Mouse (Mus musculus) kidney, postnatal 25 days (tissue): Measurements from ENCODE around the gene Plekho2.

Experiments
- DNase-seq, 2 experiments: peaks; one replicate each; pipeline ENCODE4 v3.0.0; 2021; ENCODE audit warnings: mixed read lengths in 2 of 2

Gene Plekho2

GRCm38 (mm10) chr9:65552711-65553110, 27.1 kb downstream of the Plekho2 start:
- no peak for DNase-seq

- DNase-seq: peak in 1 of 2 experiments; percentile 72
Measured at GRCm38 (mm10) chr9:65552141-65552540, 27.7 kb downstream of the Plekho2 start.

DNA sequence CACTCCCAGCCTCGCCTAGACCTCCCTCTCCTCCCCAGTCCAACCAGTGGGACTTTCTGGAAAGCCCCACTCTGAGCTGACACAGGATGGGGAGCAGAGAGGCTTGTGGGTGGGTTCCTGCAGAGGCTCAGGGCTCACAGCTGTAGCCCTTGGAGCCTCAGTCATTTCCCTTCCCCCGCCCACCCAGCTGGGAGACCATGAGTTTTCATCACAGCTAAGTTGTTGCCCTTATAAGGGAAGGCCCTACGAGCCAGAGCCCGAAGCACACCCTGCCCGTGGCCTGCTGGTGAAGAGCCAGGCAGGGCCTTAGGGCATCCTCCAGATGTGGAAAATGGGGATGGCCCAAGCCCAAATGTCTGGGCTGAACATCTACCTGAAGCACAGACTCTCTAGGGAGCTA, 28.8 kb downstream of the Plekho2 start:
- peak; percentile 72 to 87 for DNase-seq

- no peak for DNase-seq
Measured at GRCm38 (mm10) chr9:65550079-65550831, 29.6 kb downstream of the Plekho2 start.

DNA sequence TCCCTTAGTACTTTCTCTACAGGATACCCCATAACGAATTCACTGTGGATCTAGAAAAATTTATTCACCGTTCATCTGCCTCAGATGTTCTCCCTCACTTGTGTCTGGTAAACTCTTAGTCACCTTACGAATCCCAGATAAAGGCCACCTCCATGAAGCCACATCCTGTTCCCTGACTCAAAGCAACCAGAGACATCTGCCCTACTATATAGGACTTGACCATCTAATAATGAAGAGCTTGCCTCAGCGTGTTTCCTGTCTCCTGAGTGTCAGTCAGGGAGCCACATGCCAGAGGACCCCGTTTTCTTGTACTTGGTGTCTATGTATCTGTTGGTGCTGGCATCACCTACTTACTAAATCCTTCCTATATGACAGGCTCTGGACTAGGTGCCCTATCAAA, 30.2 kb downstream of the Plekho2 start:
- DNase-seq: no peak

- DNase-seq: no peak
Measured at GRCm38 (mm10) chr9:65549139-65549538, 30.7 kb downstream of the Plekho2 start.

DNA sequence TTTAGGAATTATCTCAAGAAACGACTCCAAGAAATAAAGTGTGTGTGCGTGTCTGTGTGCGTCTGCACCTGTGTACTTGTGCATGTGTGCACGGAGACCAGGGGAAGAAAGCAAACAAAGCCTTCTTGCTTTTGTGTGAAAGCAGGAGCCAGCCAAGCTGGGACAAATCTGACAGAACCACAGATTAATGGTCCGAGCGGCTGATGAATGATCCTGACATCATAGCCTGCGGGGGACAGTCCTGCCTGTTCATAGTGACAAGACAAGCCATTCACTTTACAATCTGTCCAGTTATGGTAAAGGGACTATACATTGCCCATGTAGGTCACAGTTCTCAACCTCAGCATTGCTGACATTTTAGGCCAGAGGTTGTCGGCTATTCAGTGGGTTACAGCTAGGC, 31.5 kb downstream of the Plekho2 start:
- DNase-seq: no peak

DNA sequence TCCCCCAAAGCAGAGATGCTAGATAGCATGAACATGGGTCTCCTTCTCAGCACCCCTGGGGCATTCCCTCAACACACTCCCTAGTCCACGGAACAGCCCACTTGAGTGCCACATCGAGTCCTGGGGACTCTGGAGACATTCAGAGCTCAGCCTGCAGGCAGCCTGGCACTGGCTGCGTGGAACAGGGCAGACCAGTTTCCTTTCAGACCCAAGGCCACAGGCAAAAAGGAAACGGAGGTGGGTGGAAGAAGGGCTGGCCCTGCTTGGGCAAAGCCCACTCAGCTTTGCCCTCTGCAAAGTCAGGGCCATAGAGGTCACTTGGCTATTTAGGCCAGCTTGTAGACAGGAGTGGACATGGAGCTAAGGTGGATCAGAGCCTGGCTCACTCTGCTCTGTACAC, 32.0 kb downstream of the Plekho2 start:
- no peak for DNase-seq

GRCm38 (mm10) chr9:65547111-65547510, 32.7 kb downstream of the Plekho2 start:
- DNase-seq: no peak

- DNase-seq: no peak
Measured at GRCm38 (mm10) chr9:65546413-65546695, 33.5 kb downstream of the Plekho2 start.

DNA sequence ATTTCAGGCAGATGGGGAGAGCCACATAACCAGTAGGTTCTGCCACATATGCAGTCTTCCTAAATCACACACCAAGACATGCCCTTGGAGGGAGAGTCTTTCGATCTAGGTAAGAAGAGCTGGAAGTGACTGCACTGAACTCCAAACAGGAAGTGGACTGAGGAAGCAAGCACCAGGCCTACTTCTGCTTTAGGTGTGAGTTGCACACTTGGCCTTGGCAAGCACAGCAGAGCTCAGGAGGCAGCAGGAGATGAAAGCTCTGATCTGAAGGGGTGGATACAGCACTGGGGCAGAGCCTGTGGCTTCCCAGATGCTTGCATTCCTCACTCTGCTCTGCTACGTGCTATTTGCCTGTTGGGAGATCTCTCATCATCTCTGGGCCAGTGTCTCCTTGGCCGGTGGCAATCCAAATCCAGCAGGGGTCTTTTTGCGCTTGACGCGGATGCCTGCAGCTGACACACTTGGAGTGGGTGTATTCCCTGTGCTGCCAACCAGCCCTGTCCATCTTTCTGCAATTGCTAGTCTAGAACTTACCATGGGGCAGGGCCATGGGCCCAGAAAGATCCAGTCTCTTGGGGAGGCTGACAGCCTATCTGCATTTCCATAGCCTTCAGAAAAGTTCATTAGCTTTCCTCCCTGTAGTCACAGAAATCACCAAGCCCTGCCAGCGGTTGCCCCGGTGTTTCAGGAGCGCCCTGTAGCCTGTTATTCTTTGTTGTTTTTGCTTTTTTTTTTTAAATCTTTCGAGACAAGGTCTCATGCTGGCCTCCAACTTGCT, 34.0 kb downstream of the Plekho2 start:
- DNase-seq: no peak

- DNase-seq: no peak
Measured at GRCm38 (mm10) chr9:65542111-65542524, 37.7 kb downstream of the Plekho2 start.

- peak; percentile 43 to 50 for DNase-seq
Measured at GRCm38 (mm10) chr9:65541126-65542068, 38.4 kb downstream of the Plekho2 start.

DNA sequence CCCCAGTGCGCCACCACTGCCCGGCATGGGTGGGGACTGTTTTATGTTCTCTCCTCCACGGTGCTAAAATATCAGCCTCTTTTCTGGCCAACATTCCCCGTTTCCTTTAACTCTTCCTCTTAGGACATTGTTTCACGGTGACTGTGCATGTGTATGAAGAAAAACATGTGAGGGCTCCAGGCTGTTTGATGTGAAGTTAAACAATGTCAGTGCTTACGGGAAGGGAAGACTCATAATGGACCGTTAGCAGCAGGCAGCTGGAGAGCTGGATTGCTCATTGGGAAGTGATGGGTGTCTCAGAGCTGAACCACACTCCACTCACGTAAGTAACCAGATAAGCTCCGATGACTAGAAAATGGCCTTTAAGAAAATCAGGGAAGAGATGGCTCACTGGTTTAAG, 40.1 kb downstream of the Plekho2 start:
- DNase-seq: no peak

GRCm38 (mm10) chr9:65537901-65538630, 41.8 kb downstream of the Plekho2 start:
- peak; percentile 69 to 70 for DNase-seq

DNA sequence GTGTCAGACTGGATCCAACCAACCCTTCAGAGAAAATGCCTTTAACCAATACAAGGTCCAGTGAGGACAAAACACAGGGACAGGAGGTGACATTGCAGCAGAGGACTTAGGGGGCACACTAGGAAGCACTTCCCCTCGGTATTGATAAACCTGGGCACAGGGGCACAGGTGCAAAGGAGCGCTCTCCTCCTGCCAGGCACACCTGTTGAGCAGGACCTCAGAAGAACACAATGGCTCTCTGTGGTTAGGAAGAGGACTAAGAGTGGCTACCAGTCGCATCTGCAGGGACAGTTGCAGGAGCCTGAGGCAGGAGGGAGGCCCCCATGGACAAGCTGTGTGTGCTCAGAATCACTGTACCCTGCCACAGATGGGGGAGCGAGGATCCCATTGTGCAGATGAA, 43.3 kb downstream of the Plekho2 start:
- no peak for DNase-seq

DNA sequence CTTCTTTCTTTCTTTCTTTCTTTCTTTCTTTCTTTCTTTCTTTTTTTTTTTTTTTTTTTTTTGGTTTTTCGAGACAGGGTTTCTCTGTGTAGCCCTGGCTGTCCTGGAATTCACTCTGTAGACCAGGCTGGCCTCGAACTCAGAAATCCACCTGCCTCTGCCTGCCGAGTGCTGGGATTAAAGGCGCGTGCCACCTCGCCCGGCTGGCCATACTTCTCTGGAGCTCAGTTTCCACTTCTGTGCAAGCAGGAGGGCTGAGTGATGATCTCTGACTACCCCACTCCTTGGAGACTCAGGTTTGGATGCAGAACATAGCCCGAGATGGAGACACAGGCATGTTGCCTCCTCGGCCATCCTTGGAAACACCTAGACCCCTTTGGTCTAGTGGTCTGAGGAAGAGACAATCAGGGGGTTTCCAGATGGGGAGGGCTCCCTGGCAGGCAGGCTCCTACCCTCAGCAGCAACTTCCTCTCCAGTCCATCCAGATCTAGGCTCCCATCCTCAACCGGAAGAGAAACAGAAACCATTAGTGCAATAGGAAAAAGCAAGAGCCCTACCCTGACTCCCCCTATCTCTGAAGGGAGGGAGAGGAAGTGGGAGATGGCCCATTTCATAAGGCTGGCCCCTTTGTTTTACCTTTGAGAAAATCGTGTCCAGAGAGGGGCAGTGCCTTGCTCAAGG, 43.9 kb downstream of the Plekho2 start:
- DNase-seq: no peak

GRCm38 (mm10) chr9:65535191-65535722, 44.6 kb downstream of the Plekho2 start:
- DNase-seq: no peak

DNA sequence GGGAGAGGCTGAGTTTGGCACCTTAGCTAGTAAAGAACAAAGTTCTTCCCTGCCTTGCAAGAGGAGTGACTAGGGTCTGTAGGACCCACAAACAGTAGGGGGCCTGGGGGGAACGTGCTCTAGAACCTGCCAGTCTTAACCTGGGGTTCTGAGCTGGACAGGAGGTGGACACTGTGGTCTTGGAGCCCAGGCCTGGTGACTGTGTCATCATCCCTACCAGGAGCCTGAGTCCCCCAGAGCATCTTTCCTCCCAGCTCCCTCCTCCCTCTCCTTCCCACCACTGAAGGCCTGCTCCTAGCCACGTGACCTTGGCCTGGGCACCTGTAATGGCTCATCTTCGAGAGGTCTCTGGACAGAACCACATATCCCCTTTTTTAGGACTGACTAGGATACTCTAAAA, 45.7 kb downstream of the Plekho2 start:
- DNase-seq: no peak

DNA sequence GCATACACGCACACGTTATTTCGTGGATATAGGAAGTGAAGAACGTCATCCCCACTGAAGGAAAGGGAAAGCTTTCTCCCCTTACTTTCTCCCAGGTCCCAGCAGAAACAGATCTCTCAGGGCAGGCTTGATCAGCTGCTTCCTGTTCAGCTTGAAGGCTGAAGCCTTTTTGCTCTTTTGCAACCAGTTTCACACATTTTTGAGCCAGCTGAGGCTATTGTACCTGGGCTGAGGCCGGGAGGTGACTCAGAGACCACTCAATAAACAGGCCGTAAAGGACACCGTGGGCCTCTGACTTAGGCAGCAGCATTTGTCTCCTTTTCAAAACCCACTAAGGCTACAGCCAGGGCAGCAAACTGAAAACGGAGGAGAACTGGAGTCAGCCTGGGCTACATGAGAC, 46.9 kb downstream of the Plekho2 start:
- DNase-seq: no peak

DNA sequence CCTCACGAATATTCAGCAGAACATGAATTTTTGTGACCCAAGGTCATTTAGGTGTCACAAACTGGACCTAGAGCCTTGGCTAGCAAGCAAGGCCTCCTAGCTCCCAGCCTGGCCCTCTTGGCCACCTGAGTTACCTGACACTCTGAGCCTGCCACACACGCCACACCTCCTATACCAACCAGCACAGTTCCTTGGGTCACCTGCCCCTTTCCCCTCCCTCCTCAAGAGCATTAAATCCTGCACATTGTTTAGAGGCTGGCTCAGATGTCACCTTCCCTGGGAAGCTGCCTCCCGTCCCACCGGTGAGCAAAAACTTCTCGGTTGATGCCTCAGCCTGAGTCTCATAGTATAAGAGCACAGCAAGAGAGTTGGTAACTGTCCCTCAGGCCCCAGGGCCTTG, 48.6 kb downstream of the Plekho2 start:
- DNase-seq: no peak

GRCm38 (mm10) chr9:65529659-65530058, 50.2 kb downstream of the Plekho2 start:
- no peak for DNase-seq
